Mouse (Mus musculus): ENCODE data around the gene Fndc3b. TPM values are rescaled to one million over a fixed set of nuclear protein-coding genes. Genes with fewer than 3 reads are reported as not detected.

Gene Fndc3b
- polyA plus RNA-seq, 1 experiment from 2014 or later = 4.7 TPM

GRCm38 (mm10) chr3:27563047-27563624, 148.0 kb downstream of the Fndc3b start:
- DNase-seq (no peak), ATAC-seq (ENCODE audit: low read depth) (no peak)
- Histone ChIP-seq H3K27me3 (no peaks in the 10 kb centered on the region), H3K9me3 (replicated peaks) (no peaks in the 10 kb centered on the region), H3K36me3 (no peaks in the 10 kb centered on the region), H3K4me3 (replicated peaks) (no peak overlapping the region), H3K4me2 (no peak overlapping the region), H3K4me1 (replicated peaks) (peaks cover 4% of the 10 kb centered on the region), H3K9ac (no peak overlapping the region), H3K27ac (no peak overlapping the region)
- 73% methylated on average over 5 of the region's 5 CpGs for WGBS (ENCODE audit: insufficient replicate concordance)

- 68% methylated on average over 3 of the region's 3 CpGs for WGBS (ENCODE audit: insufficient replicate concordance)
- no peaks in the 10 kb centered on the region for H3K9me3 ChIP-seq (replicated peaks)
- H3K9ac ChIP-seq = no peak overlapping the region
- no peak overlapping the region for H3K27ac ChIP-seq
- DNase-seq = no peak
- H3K27me3 ChIP-seq = no peaks in the 10 kb centered on the region
- peaks cover 4% of the 10 kb centered on the region for H3K4me1 ChIP-seq (replicated peaks)
- H3K36me3 ChIP-seq = no peaks in the 10 kb centered on the region
- H3K4me2 ChIP-seq = no peak overlapping the region
- H3K4me3 ChIP-seq (replicated peaks) = no peak overlapping the region
- no peak for ATAC-seq (ENCODE audit: low read depth)
Observed at GRCm38 (mm10) chr3:27562476-27562875, 148.6 kb downstream of the Fndc3b start.

GRCm38 (mm10) chr3:27561921-27562320, 149.2 kb downstream of the Fndc3b start:
- ATAC-seq (ENCODE audit: low read depth) (no peak), DNase-seq (no peak)
- WGBS (ENCODE audit: insufficient replicate concordance) = 73% methylated on average over 2 of the region's 2 CpGs
- Histone ChIP-seq H3K4me2 (no peak overlapping the region), H3K27ac (no peak overlapping the region), H3K36me3 (no peaks in the 10 kb centered on the region), H3K4me3 (replicated peaks) (no peak overlapping the region), H3K9me3 (replicated peaks) (no peaks in the 10 kb centered on the region), H3K4me1 (replicated peaks) (peaks cover 4% of the 10 kb centered on the region), H3K27me3 (no peaks in the 10 kb centered on the region), H3K9ac (no peak overlapping the region)

- peaks cover 9% of the 10 kb centered on the region; the same call in 1 of the 2 replicates for H3K36me3 ChIP-seq
- H3K4me2 ChIP-seq = no peak overlapping the region
- ATAC-seq (ENCODE audit: low read depth) (no peak), DNase-seq (no peak)
- no peak overlapping the region for H3K4me3 ChIP-seq (replicated peaks)
- H3K27me3 ChIP-seq = no peaks in the 10 kb centered on the region
- no peak overlapping the region for H3K27ac ChIP-seq
- 53% methylated on average over 4 of the region's 4 CpGs for WGBS (ENCODE audit: insufficient replicate concordance)
- H3K4me1 ChIP-seq (replicated peaks) = peaks cover 4% of the 10 kb centered on the region; the same call in 1 of the 2 replicates
- H3K9me3 ChIP-seq (replicated peaks) = no peaks in the 10 kb centered on the region
- H3K9ac ChIP-seq = no peak overlapping the region
Observed at GRCm38 (mm10) chr3:27559316-27559715, 151.8 kb downstream of the Fndc3b start.

- WGBS (ENCODE audit: insufficient replicate concordance) = 52% methylated on average over 4 of the region's 4 CpGs
- Histone ChIP-seq H3K27me3 (no peaks in the 10 kb centered on the region), H3K4me2 (no peak overlapping the region), H3K4me3 (replicated peaks) (no peak overlapping the region), H3K36me3 (peaks cover 9% of the 10 kb centered on the region; the same call in 1 of the 2 replicates), H3K27ac (no peak overlapping the region), H3K4me1 (replicated peaks) (peaks cover 4% of the 10 kb centered on the region; the same call in 1 of the 2 replicates), H3K9me3 (replicated peaks) (no peaks in the 10 kb centered on the region), H3K9ac (no peak overlapping the region)
- DNase-seq (no peak), ATAC-seq (ENCODE audit: low read depth) (peak; percentile 48; the same call in 1 of the 2 replicates)
Observed at GRCm38 (mm10) chr3:27557100-27558004, 153.8 kb downstream of the Fndc3b start.

GRCm38 (mm10) chr3:27555401-27555940, 155.6 kb downstream of the Fndc3b start:
- H3K27ac ChIP-seq = no peak overlapping the region
- peaks cover 9% of the 10 kb centered on the region; the same call in 1 of the 2 replicates for H3K36me3 ChIP-seq
- H3K4me2 ChIP-seq = no peak overlapping the region
- H3K27me3 ChIP-seq = no peaks in the 10 kb centered on the region
- ATAC-seq (ENCODE audit: low read depth) (no peak), DNase-seq (no peak)
- H3K9me3 ChIP-seq (replicated peaks) = no peaks in the 10 kb centered on the region
- H3K4me3 ChIP-seq (replicated peaks) = no peak overlapping the region
- WGBS (ENCODE audit: insufficient replicate concordance) = 61% methylated on average over 3 of the region's 3 CpGs
- H3K4me1 ChIP-seq (replicated peaks) = peaks cover 4% of the 10 kb centered on the region; the same call in 1 of the 2 replicates
- no peak overlapping the region for H3K9ac ChIP-seq

GRCm38 (mm10) chr3:27554325-27554724, 156.8 kb downstream of the Fndc3b start:
- Histone ChIP-seq H3K36me3 (peaks cover 9% of the 10 kb centered on the region; the same call in 1 of the 2 replicates), H3K27ac (no peak overlapping the region), H3K4me3 (replicated peaks) (no peak overlapping the region), H3K27me3 (no peaks in the 10 kb centered on the region), H3K4me2 (no peak overlapping the region), H3K9ac (no peak overlapping the region), H3K4me1 (replicated peaks) (no peaks in the 10 kb centered on the region), H3K9me3 (replicated peaks) (no peaks in the 10 kb centered on the region)
- no peak for ATAC-seq (ENCODE audit: low read depth)
- WGBS (ENCODE audit: insufficient replicate concordance) = 77% methylated on average over 3 of the region's 3 CpGs
- no peak for DNase-seq

- ATAC-seq (ENCODE audit: low read depth) (no peak), DNase-seq (no peak)
- H3K27me3 ChIP-seq = no peaks in the 10 kb centered on the region
Observed at GRCm38 (mm10) chr3:27553781-27554180, 157.3 kb downstream of the Fndc3b start.

GRCm38 (mm10) chr3:27551005-27551404, 160.1 kb downstream of the Fndc3b start:
- Histone ChIP-seq H3K9me3 (replicated peaks) (no peaks in the 10 kb centered on the region), H3K4me3 (replicated peaks) (no peak overlapping the region), H3K9ac (no peak overlapping the region), H3K4me1 (replicated peaks) (no peaks in the 10 kb centered on the region), H3K27me3 (no peaks in the 10 kb centered on the region), H3K27ac (no peak overlapping the region), H3K4me2 (no peak overlapping the region), H3K36me3 (peaks cover 9% of the 10 kb centered on the region; the same call in 1 of the 2 replicates)
- ATAC-seq (ENCODE audit: low read depth) = no peak
- 69% methylated on average over 3 of the region's 3 CpGs for WGBS (ENCODE audit: insufficient replicate concordance)
- no peak for DNase-seq

More at GRCm38 (mm10) chr3:27553781-27554180, 157.3 kb downstream of the Fndc3b start:
- H3K9me3 ChIP-seq (replicated peaks) = no peaks in the 10 kb centered on the region
- no peak overlapping the region for H3K27ac ChIP-seq
- peaks cover 9% of the 10 kb centered on the region; the same call in 1 of the 2 replicates for H3K36me3 ChIP-seq
- H3K4me3 ChIP-seq (replicated peaks) = no peak overlapping the region
- no peak overlapping the region for H3K4me2 ChIP-seq
- H3K9ac ChIP-seq = no peak overlapping the region
- WGBS (ENCODE audit: insufficient replicate concordance) = 70% methylated on average over 3 of the region's 3 CpGs
- no peaks in the 10 kb centered on the region for H3K4me1 ChIP-seq (replicated peaks)

GRCm38 (mm10) chr3:27550409-27550808, 160.7 kb downstream of the Fndc3b start:
- no peaks in the 10 kb centered on the region for H3K4me1 ChIP-seq (replicated peaks)
- no peak overlapping the region for H3K9ac ChIP-seq
- H3K4me3 ChIP-seq (replicated peaks) = no peak overlapping the region
- no peaks in the 10 kb centered on the region for H3K27me3 ChIP-seq
- H3K4me2 ChIP-seq = no peak overlapping the region
- 70% methylated on average over 1 of the region's 1 CpGs for WGBS (ENCODE audit: insufficient replicate concordance)
- ATAC-seq (ENCODE audit: low read depth) (no peak), DNase-seq (no peak)
- peaks cover 4% of the 10 kb centered on the region; the same call in 1 of the 2 replicates for H3K36me3 ChIP-seq
- H3K27ac ChIP-seq = no peak overlapping the region
- H3K9me3 ChIP-seq (replicated peaks) = no peaks in the 10 kb centered on the region

GRCm38 (mm10) chr3:27545651-27546050, 165.5 kb downstream of the Fndc3b start:
- no peaks in the 10 kb centered on the region for H3K9me3 ChIP-seq (replicated peaks)
- WGBS (ENCODE audit: insufficient replicate concordance) = 58% methylated on average over 3 of the region's 3 CpGs
- no peak for DNase-seq

More at GRCm38 (mm10) chr3:27545651-27546050, 165.5 kb downstream of the Fndc3b start:
- no peak overlapping the region for H3K27ac ChIP-seq
- no peak overlapping the region for H3K4me2 ChIP-seq
- no peaks in the 10 kb centered on the region; the same call in 1 of the 2 replicates for H3K36me3 ChIP-seq
- H3K9ac ChIP-seq = no peak overlapping the region
- H3K4me1 ChIP-seq (replicated peaks) = no peaks in the 10 kb centered on the region
- no peak for ATAC-seq (ENCODE audit: low read depth)
- H3K27me3 ChIP-seq = no peaks in the 10 kb centered on the region
- H3K4me3 ChIP-seq (replicated peaks) = no peak overlapping the region

All from liver, embryonic 13.5 days (tissue).